Mouse (Mus musculus): ENCODE measurements around the gene Arhgap22. TPM values are rescaled to one million over a fixed set of nuclear protein-coding genes. Genes with fewer than 3 reads are reported as not detected.
A peak's percentile ranks its signal among the peaks of the same experiment; 100 is the strongest.

The Arhgap22 gene
- polyA plus RNA-seq, 1 experiment from 2014 or later: 16.5 TPM

- Histone ChIP-seq H3K4me3 (ENCODE audit: inconsistent target) (no peak overlapping the region), H3K79me2 (ENCODE audit: inconsistent target) (no peaks in the 10 kb centered on the region; the same call in 1 of the 2 replicates), H3K36me3 (ENCODE audit: inconsistent target) (peaks cover 94% of the 10 kb centered on the region), H3K27ac (no peak overlapping the region)
- WGBS (ENCODE audit: missing documents): 100% methylated on average over 2 of the region's 2 CpGs
Measured at GRCm38 (mm10) chr14:33364061-33364460, 150.2 kb downstream of the Arhgap22 start.

- Histone ChIP-seq H3K36me3 (ENCODE audit: inconsistent target) (peaks cover 80% of the 10 kb centered on the region), H3K4me3 (ENCODE audit: inconsistent target) (no peak overlapping the region), H3K27ac (no peak overlapping the region), H3K79me2 (ENCODE audit: inconsistent target) (no peaks in the 10 kb centered on the region)
- WGBS (ENCODE audit: missing documents): 95% methylated on average over 30 of the region's 30 CpGs
Measured at GRCm38 (mm10) chr14:33366891-33367777, 153.3 kb downstream of the Arhgap22 start.

GRCm38 (mm10) chr14:33369375-33369774, 155.5 kb downstream of the Arhgap22 start:
- no peak overlapping the region for H3K4me3 ChIP-seq (ENCODE audit: inconsistent target)
- no peak overlapping the region for H3K27ac ChIP-seq
- peaks cover 58% of the 10 kb centered on the region for H3K36me3 ChIP-seq (ENCODE audit: inconsistent target)
- 80% methylated on average over 12 of the region's 12 CpGs for WGBS (ENCODE audit: missing documents)
- H3K79me2 ChIP-seq (ENCODE audit: inconsistent target): no peaks in the 10 kb centered on the region

- no peak overlapping the region for H3K27ac ChIP-seq
- peaks cover 51% of the 10 kb centered on the region for H3K36me3 ChIP-seq (ENCODE audit: inconsistent target)
- WGBS (ENCODE audit: missing documents): 27% methylated on average over 7 of the region's 7 CpGs
- no peaks in the 10 kb centered on the region for H3K79me2 ChIP-seq (ENCODE audit: inconsistent target)
- H3K4me3 ChIP-seq (ENCODE audit: inconsistent target): no peak overlapping the region
Measured at GRCm38 (mm10) chr14:33370056-33370455, 156.2 kb downstream of the Arhgap22 start.

- Histone ChIP-seq H3K27ac (no peak overlapping the region), H3K79me2 (ENCODE audit: inconsistent target) (no peaks in the 10 kb centered on the region), H3K4me3 (ENCODE audit: inconsistent target) (no peak overlapping the region), H3K36me3 (ENCODE audit: inconsistent target) (peaks cover 39% of the 10 kb centered on the region; the same call in 1 of the 2 replicates)
- 25% methylated on average over 2 of the region's 3 CpGs for WGBS (ENCODE audit: missing documents)
Measured at GRCm38 (mm10) chr14:33371248-33371647, 157.4 kb downstream of the Arhgap22 start.

GRCm38 (mm10) chr14:33373271-33373670, 159.4 kb downstream of the Arhgap22 start:
- no peak overlapping the region for H3K27ac ChIP-seq

GRCm38 (mm10) chr14:33374089-33374488, 160.3 kb downstream of the Arhgap22 start:
- H3K4me3 ChIP-seq (ENCODE audit: inconsistent target): no peak overlapping the region
- peaks cover 14% of the 10 kb centered on the region; the same call in 1 of the 2 replicates for H3K36me3 ChIP-seq (ENCODE audit: inconsistent target)
- H3K79me2 ChIP-seq (ENCODE audit: inconsistent target): no peaks in the 10 kb centered on the region
- no peak overlapping the region for H3K27ac ChIP-seq
- WGBS (ENCODE audit: missing documents): 50% methylated on average over 1 of the region's 1 CpGs

More at GRCm38 (mm10) chr14:33373271-33373670, 159.4 kb downstream of the Arhgap22 start:
- 44% methylated on average over 1 of the region's 1 CpGs for WGBS (ENCODE audit: missing documents)
- Histone ChIP-seq H3K4me3 (ENCODE audit: inconsistent target) (no peak overlapping the region), H3K36me3 (ENCODE audit: inconsistent target) (peaks cover 22% of the 10 kb centered on the region; the same call in 1 of the 2 replicates), H3K79me2 (ENCODE audit: inconsistent target) (no peaks in the 10 kb centered on the region)

GRCm38 (mm10) chr14:33377211-33377610, 163.4 kb downstream of the Arhgap22 start:
- no peak overlapping the region for H3K27ac ChIP-seq
- H3K4me3 ChIP-seq (ENCODE audit: inconsistent target): no peak overlapping the region
- no peaks in the 10 kb centered on the region for H3K36me3 ChIP-seq (ENCODE audit: inconsistent target)
- H3K79me2 ChIP-seq (ENCODE audit: inconsistent target): no peaks in the 10 kb centered on the region
- 97% methylated on average over 3 of the region's 3 CpGs for WGBS (ENCODE audit: missing documents)

- Histone ChIP-seq H3K4me3 (ENCODE audit: inconsistent target) (no peak overlapping the region), H3K79me2 (ENCODE audit: inconsistent target) (no peaks in the 10 kb centered on the region), H3K27ac (no peak overlapping the region), H3K36me3 (ENCODE audit: inconsistent target) (0 out of 2 replicates have a peak, but pooled peaks cover 6% of the 10 kb centered on the region)
- WGBS (ENCODE audit: missing documents): 62% methylated on average over 5 of the region's 5 CpGs
Measured at GRCm38 (mm10) chr14:33378723-33379122, 164.9 kb downstream of the Arhgap22 start.

- Histone ChIP-seq H3K36me3 (ENCODE audit: inconsistent target) (0 out of 2 replicates have a peak, but pooled peaks cover 8% of the 10 kb centered on the region), H3K4me3 (ENCODE audit: inconsistent target) (no peak overlapping the region), H3K27ac (no peak overlapping the region), H3K79me2 (ENCODE audit: inconsistent target) (no peaks in the 10 kb centered on the region)
- WGBS (ENCODE audit: missing documents): 94% methylated on average over 6 of the region's 6 CpGs
Measured at GRCm38 (mm10) chr14:33380830-33381457, 167.1 kb downstream of the Arhgap22 start.

- no peak overlapping the region for H3K4me3 ChIP-seq (ENCODE audit: inconsistent target)
- H3K27ac ChIP-seq: no peak overlapping the region
- no peaks in the 10 kb centered on the region for H3K36me3 ChIP-seq (ENCODE audit: inconsistent target)
- 92% methylated on average over 5 of the region's 5 CpGs for WGBS (ENCODE audit: missing documents)
- H3K79me2 ChIP-seq (ENCODE audit: inconsistent target): no peaks in the 10 kb centered on the region
Measured at GRCm38 (mm10) chr14:33398065-33398860, 184.4 kb downstream of the Arhgap22 start.

- Histone ChIP-seq H3K79me2 (ENCODE audit: inconsistent target) (no peaks in the 10 kb centered on the region), H3K27ac (0 out of 2 replicates have a peak overlapping the region, but pooled peaks have one; percentile 18), H3K4me3 (ENCODE audit: inconsistent target) (no peak overlapping the region), H3K36me3 (ENCODE audit: inconsistent target) (no peaks in the 10 kb centered on the region)
- 3% methylated on average over 3 of the region's 3 CpGs for WGBS (ENCODE audit: missing documents)
Measured at GRCm38 (mm10) chr14:33400019-33400418, 186.2 kb downstream of the Arhgap22 start.

GRCm38 (mm10) chr14:33402331-33402730, 188.5 kb downstream of the Arhgap22 start:
- Histone ChIP-seq H3K27ac (no peak overlapping the region), H3K4me3 (ENCODE audit: inconsistent target) (no peak overlapping the region), H3K79me2 (ENCODE audit: inconsistent target) (no peaks in the 10 kb centered on the region), H3K36me3 (ENCODE audit: inconsistent target) (no peaks in the 10 kb centered on the region)
- WGBS (ENCODE audit: missing documents): 100% methylated on average over 1 of the region's 1 CpGs

GRCm38 (mm10) chr14:33415746-33416145, 201.9 kb downstream of the Arhgap22 start:
- WGBS (ENCODE audit: missing documents): 91% methylated on average over 1 of the region's 1 CpGs
- Histone ChIP-seq H3K4me3 (ENCODE audit: inconsistent target) (no peak overlapping the region), H3K79me2 (ENCODE audit: inconsistent target) (peaks cover 24% of the 10 kb centered on the region; the same call in 1 of the 2 replicates), H3K27ac (no peak overlapping the region), H3K36me3 (ENCODE audit: inconsistent target) (no peaks in the 10 kb centered on the region)
